Mouse (Mus musculus) testis, adult 2 months (tissue): ENCODE results near the gene Myo5a. TPM values are rescaled to one million over a fixed set of nuclear protein-coding genes. Genes with fewer than 3 reads are reported as not detected.

ENCODE experiments used
- H3K27ac ChIP-seq: fragments of 200-500 bp; 2 replicates; pipeline ENCODE4 v1.5.1; 2012; ENCODE audit warnings: low read depth, low read length; ENCODE audit not compliant: control insufficient read depth, insufficient read depth
- H3K27me3 ChIP-seq: fragments of 200-500 bp; 2 replicates; pipeline ENCODE4 v1.6.1; 2012; ENCODE audit warnings: mild to moderate bottlenecking, low read length, moderate library complexity; ENCODE audit not compliant: control insufficient read depth, insufficient read depth
- H3K36me3 ChIP-seq: fragments of 200-500 bp; 2 replicates; pipeline ENCODE4 v1.6.1; 2012; ENCODE audit warnings: mild to moderate bottlenecking, low read length; ENCODE audit not compliant: control insufficient read depth, insufficient read depth
- H3K4me1 ChIP-seq: fragments of 200-500 bp; 2 replicates; pipeline ENCODE4 v1.6.1; 2012; ENCODE audit warnings: low read length; ENCODE audit not compliant: control insufficient read depth, insufficient read depth
- H3K4me3 ChIP-seq: fragments of 200-500 bp; 2 replicates; pipeline ENCODE4 v1.5.1; 2012; ENCODE audit warnings: low read depth, mild to moderate bottlenecking, low read length, moderate library complexity, mixed read lengths; ENCODE audit not compliant: control insufficient read depth
- CTCF ChIP-seq: fragments of 200-500 bp; IDR thresholded peaks from 2 replicates; pipeline ENCODE4 v1.5.1; 2012; ENCODE audit warnings: low read depth, mild to moderate bottlenecking, inconsistent platforms, low read length, moderate library complexity; ENCODE audit not compliant: control insufficient read depth, insufficient read depth, insufficient replicate concordance
- POLR2A ChIP-seq: fragments of 200-500 bp; IDR thresholded peaks from 2 replicates; pipeline ENCODE4 v1.6.1; 2012; ENCODE audit warnings: low read depth, mild to moderate bottlenecking, inconsistent platforms, low read length, moderate library complexity; ENCODE audit not compliant: control insufficient read depth
- polyA plus RNA-seq: library from polyadenylated mRNA; depleted of rRNA; stranded (reverse); fragments of >200 nt; gene quantifications from 2 replicates; pipeline ENCODE4 v1.2.3, GENCODE M21; 2012

Myo5a gene
- polyA plus RNA-seq, 1 experiment: 7.6 TPM

DNA sequence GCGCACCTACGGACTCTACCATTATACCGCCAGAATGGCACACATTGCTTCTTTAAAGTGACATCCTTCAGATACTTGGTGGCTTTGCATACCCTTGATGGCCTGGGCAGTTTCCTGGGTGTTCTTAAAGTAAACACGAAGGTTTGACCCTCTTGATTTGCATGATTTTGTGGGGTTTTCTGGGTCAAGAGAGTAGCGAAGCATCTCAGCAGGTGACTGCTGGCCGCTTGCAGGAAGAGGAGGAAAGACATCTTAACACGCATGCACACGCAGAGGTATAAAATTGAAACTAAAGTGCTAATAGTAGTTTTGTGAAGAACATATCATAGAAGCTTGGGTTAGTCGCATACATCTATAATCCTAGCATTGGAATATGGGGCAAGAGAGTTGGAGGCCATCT is 28.1 kb downstream of the Myo5a start:
- Histone ChIP-seq H3K4me1 (no peaks in the 10 kb centered on the region), H3K36me3 (no peaks in the 10 kb centered on the region), H3K27ac (no peak overlapping the region), H3K27me3 (no peaks in the 10 kb centered on the region), H3K4me3 (no peak overlapping the region)
- TF ChIP-seq POLR2A (no peak), CTCF (no peak)

- Histone ChIP-seq H3K4me1 (no peaks in the 10 kb centered on the region), H3K36me3 (no peaks in the 10 kb centered on the region), H3K27ac (no peak overlapping the region), H3K4me3 (no peak overlapping the region), H3K27me3 (no peaks in the 10 kb centered on the region)
- TF ChIP-seq CTCF (no peak), POLR2A (no peak)
Observed at GRCm38 (mm10) chr9:75100157-75100781, 29.5 kb downstream of the Myo5a start.

DNA sequence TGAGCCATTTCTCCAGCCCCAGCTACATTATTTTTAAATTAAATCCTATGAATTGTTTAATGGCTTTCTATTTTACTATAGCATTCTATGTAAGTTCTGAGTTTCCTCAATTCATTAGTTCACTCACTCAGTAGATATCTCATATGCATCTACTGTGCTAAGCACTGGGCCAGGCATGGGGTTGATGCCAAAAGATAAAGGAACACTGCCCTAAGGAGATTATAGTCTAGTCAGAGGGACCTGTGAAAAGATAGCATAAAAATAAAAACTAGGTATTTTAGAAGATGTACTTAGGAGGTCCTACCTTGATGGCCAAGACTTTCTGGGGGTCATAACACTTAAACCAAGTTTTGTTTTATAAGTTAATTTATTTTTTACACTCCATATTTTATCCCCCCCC is 31.3 kb downstream of the Myo5a start:
- Histone ChIP-seq H3K36me3 (no peaks in the 10 kb centered on the region), H3K27ac (no peak overlapping the region), H3K4me1 (no peaks in the 10 kb centered on the region), H3K4me3 (no peak overlapping the region), H3K27me3 (no peaks in the 10 kb centered on the region)
- no peak for TF ChIP-seq POLR2A
- no peak for TF ChIP-seq CTCF

GRCm38 (mm10) chr9:75116571-75117177 is 45.9 kb downstream of the Myo5a start:
- no peaks in the 10 kb centered on the region for H3K27me3 ChIP-seq
- TF ChIP-seq CTCF (no peak), POLR2A (no peak)

GRCm38 (mm10) chr9:75121126-75121525 is 50.3 kb downstream of the Myo5a start:
- Histone ChIP-seq H3K36me3 (no peaks in the 10 kb centered on the region), H3K4me1 (no peaks in the 10 kb centered on the region), H3K27me3 (no peaks in the 10 kb centered on the region), H3K27ac (no peak overlapping the region), H3K4me3 (no peak overlapping the region)
- TF ChIP-seq CTCF: no peak
- no peak for TF ChIP-seq POLR2A

More at GRCm38 (mm10) chr9:75116571-75117177, 45.9 kb downstream of the Myo5a start:
- H3K36me3 ChIP-seq: no peaks in the 10 kb centered on the region
- no peaks in the 10 kb centered on the region for H3K4me1 ChIP-seq
- no peak overlapping the region for H3K4me3 ChIP-seq
- H3K27ac ChIP-seq: no peak overlapping the region

DNA sequence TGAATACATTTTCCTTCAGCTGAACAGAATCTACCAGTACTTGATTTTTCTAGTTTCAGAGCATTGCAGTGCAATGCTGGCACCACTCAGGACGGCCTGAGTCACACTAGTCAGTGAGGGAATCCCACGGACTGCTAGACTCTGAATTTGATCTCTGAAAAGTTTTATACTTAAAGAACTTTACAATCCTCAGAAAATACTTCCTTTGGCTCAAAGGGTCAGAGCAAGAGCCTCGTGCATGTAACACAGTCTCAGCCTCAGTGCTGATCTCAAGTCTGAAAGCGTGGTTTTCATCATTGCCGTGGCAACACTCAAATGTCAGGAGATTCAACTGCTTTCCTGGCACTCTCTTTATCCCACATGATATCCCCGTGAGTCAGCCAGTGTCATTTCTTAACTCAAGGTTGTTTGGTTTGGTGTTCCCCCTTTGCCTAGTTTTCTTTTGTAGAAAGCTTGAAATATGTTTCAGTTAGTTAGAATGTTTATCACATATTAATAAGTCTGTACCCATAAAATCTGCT is 53.4 kb downstream of the Myo5a start:
- no peak overlapping the region for H3K27ac ChIP-seq
- no peaks in the 10 kb centered on the region for H3K27me3 ChIP-seq
- no peaks in the 10 kb centered on the region for H3K4me1 ChIP-seq
- no peak overlapping the region for H3K4me3 ChIP-seq
- TF ChIP-seq POLR2A: no peak
- no peak for TF ChIP-seq CTCF
- no peaks in the 10 kb centered on the region for H3K36me3 ChIP-seq

- TF ChIP-seq POLR2A: no peak
- no peak for TF ChIP-seq CTCF
- Histone ChIP-seq H3K4me1 (no peaks in the 10 kb centered on the region), H3K27me3 (no peaks in the 10 kb centered on the region), H3K36me3 (no peaks in the 10 kb centered on the region), H3K4me3 (no peak overlapping the region), H3K27ac (no peak overlapping the region)
Observed at GRCm38 (mm10) chr9:75130553-75130952, 59.7 kb downstream of the Myo5a start.
